Mouse (Mus musculus) left cerebral cortex, adult 6 months (tissue): ENCODE data around the gene Wdfy4. TPM values are rescaled to one million over a fixed set of nuclear protein-coding genes. Genes with fewer than 3 reads are reported as not detected.

Experiments
- long read RNA-seq, 2 experiments: library from polyadenylated mRNA; unstranded; transcript quantifications; one replicate each; pipeline ENCODE4 v2.0.0; 2019 to 2020
- polyA plus RNA-seq: library from polyadenylated mRNA; unstranded; fragments of <200 nt; fragmentation: Nextera tagmentation; gene quantifications from 2 replicates; pipeline ENCODE4 v1.2.3, GENCODE M21; 2021

Gene Wdfy4
- polyA plus RNA-seq, result 0.37 and 0.65 TPM in 2 replicates
- long read RNA-seq, experiment 1, partial matches to known transcripts, result 1 of 1 reads
- long read RNA-seq, experiment 1, other reads (novel, unspliced or antisense), result 0 of 1 reads
- long read RNA-seq, experiment 2, partial matches to known transcripts, result 1 of 1 reads
- long read RNA-seq, experiment 2, other reads (novel, unspliced or antisense), result 0 of 1 reads

DNA sequence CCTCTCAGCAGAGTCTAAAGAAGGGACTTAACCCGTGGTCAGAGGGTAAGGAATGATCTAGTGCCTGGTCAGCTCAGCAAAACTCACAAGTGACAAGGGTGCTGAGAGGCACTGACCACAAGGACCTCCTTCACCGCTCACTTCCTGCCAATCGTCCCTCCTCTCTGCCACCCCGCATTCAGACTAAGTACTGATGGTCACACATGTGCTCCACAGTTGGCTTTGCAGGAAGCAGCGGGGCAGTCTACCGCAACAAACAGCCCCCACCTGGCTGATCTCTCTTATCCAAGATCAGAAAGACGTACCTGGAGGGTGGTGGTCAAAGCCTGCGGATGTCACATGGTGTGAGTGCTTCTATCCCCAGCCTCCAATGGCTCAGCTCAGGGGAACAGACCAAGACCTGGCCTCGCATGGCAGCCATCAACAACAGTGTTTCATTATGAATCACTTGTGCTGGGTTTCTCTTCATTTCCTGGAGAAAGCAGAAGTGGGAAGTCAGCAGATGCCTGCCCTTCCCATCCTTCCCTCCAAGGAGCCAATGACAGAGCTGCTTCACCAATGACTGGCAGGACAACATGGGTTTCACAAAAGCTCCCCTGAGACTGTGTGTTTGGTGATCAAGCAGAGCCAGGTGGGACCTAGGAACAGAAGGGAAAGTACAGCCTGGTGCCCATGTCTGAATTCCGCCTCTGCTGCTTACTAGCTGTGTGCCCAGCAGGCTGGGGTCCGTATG is at the start of gene Wdfy4:
Gene Wdfy4, minus strand, starts transcription at position 441 of the 733 bp plus-strand sequence.

DNA sequence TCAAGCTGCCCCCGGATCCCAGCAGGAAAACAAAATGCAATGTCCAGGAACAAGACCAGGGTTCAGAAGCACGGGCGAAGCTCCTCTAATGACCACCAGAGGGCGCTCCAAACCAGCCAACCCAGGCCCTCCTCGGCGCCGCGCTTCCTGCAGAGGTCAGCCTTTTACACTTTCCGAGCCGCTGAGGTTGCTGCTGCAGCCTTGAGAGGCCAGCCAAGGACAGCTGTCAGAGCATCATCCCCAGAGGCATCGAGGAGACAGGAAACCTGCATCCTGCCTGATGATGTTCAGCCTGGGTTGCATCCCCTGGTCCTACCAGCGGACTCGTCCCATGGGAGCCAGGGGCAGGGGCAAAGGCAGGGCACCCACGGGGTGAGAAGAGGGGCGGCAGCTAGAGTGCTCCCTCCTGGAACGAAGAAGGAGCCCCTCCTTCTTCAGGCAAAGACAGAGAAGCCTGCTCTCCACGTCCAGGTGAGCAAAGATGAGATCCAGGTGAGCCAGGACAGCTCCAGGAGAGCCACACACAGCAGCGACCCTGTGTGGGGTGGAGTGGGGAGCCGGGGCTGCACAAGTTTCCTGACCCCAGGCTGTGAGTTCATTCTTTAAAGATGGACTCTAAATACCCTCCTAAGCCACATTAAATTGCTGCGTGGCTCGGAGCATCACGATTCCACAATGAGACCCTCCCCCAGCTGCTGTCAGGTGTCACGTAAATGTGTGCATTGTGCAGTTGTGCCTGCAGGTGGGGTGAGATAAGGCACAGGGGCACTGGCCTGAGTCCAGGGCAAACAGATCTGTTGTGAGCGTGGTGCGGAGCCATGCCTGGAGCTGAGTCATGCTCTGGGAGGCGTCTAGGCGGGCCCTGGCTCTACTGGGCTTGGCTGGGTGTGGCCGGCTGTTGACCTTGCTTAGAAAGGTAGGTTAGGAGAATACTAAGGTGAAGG is 28.8 kb upstream of the Wdfy4 start, which contains the start of gene Arhgap22:
Gene Arhgap22, plus strand, starts transcription at position 204 of the 944 bp plus-strand sequence.

DNA sequence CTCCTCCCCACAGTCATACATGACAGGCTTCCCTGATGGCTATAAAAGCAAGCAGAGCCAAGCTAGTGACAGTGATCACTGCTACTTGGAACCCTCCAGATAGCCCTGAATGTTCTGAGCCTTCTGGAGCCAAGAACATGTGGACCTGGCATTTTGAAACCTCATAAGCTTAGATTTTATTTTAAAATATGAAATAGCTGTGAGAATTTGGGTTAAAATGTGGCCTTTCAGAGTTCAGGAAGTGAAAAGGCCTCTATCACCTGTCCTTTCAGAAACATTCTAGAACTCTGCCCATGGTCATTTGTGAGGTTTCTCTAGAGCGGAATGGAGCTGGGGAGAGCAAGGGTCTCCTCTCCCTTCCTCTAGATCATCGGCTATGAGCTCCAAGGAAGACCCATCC is 194.2 kb downstream of the Wdfy4 start, which contains the start of gene Lrrc18:
Gene Lrrc18, plus strand, starts transcription at position 301 of the 400 bp plus-strand sequence.

Other genes with a start within 250 kb of the Wdfy4 start
- 0.43 and 0.48 TPM in 2 replicates for gene Lrrc18, start 194.1 kb downstream of the Wdfy4 start, polyA plus RNA-seq
- gene Arhgap22, start 28.5 kb upstream of the Wdfy4 start, polyA plus RNA-seq, result 3.4 and 3.5 TPM in 2 replicates